Mouse (Mus musculus): ENCODE measurements around the gene Slc17a6.
"Not testable (repeated sequence)": the region's sequence is repeated elsewhere in the genome, so short reads cannot be mapped to it uniquely, and the experiment has no call there.

Gene Slc17a6

DNA sequence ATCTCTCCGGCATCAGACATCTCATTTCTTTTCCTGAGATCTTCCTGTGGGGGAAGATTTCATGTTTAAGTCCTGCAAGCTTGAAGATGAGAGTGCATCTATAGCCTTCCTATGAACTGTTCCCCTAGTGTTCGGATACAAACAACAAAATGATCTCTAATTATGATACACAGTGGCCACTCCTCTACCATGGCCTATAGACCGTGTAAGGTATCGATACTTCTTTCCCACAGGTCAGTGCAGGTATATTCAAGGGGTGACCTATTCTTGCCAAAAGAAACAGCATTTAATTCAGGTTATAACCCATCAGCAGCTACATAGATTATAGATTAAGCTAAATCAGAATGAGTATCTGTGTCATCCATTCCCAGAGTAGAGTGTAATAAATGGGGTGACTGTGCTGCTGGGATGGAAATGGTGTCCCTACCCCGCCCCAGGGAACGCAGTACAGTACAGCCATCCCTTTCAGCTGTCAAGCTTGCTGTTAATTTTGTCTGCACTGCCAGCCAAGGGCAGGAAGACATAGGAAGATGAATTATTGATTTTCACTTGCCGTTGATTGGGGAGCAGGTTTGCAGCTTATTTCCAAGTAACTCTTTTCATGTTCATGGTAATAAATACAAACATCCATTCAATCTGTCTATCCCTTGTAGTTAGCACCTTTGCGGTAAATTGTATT is 71.9 kb downstream of the Slc17a6 start:
- in situ Hi-C loops (cut with MboI, MseI), result no loop called here

DNA sequence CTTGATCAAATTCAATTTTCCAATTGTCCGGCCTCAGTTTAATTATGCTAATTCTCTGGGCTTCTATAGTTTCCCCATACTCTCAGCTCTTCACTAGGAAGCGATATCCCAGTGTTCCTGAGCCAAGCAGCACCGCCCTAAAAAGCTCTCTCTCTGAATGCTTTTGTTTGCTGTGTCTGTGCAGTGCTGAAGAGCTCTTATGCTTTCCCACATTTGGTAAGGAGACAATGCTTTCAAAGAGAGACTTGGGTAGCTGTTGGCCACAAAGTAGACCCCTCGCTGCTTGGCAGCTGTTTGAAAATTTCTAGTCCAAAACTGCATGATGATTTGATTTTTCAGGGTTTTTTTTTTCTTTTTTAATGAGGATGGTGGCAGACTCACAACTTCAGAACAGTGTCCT is 72.6 kb downstream of the Slc17a6 start:
- in situ Hi-C loops (cut with MboI, MseI), result no loop called here

DNA sequence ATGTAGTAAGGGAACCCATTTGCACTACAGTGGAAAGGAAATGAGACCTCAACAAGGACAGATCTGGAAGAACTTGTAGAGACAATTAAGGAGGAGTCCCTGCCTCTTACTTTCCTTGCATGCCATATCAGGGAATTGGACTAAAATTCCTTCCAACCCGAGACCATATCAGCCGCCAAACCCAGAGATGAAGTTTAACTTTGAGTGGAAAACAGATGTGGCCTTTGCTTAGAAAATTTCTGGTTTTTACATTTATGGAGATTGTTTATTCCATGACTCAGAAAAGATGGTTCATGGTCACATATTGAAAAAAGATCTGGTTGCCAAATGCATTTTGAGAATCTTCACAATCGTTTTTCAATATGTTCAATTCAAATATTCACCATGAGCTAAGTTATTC is 87.7 kb downstream of the Slc17a6 start:
- in situ Hi-C loops (cut with MboI, MseI), result no loop called here

DNA sequence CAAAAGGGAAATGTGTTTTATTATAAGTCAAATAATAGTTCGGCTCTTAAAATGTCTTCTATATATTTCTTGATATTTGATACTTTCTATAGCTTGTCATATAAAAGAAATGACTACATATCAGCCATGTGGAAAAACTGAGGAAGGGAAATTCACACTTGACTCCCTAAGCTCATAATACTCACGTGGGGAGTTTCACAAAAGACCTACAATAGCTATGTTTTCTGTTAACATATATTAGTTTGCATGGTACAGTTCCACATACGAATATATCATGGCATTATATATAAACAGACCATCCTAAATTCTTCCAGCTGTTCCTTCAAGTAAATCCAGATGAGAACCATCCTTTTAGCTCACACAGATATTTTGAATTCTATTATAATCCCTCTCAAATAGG is 88.5 kb downstream of the Slc17a6 start:
- in situ Hi-C loops (cut with MboI, MseI), result not testable (repeated sequence)

DNA sequence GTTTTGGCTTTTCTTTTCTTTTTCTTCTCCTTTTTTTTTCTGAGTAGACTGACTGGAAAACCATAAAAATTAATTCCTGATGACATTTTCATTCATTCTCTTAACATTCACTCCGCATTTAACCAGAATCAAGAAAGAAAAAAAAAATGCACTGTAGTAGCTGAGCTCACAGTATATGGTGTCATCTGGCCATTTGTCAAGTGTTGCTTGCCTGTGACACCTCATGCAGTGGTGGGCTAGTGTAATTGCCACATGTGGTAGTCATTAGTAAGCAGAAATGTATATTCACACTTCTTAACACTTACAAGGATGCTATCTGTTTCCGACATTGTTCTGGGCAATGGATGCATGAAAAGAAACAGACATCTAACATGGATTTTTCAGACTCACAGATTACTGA is 94.0 kb downstream of the Slc17a6 start:
- in situ Hi-C loops (cut with MboI, MseI), result no loop called here

All from regulatory T cell (primary cell).